Comparison of ENCODE assay signal across 10 mouse cellular contexts in the genomic region with DNA sequence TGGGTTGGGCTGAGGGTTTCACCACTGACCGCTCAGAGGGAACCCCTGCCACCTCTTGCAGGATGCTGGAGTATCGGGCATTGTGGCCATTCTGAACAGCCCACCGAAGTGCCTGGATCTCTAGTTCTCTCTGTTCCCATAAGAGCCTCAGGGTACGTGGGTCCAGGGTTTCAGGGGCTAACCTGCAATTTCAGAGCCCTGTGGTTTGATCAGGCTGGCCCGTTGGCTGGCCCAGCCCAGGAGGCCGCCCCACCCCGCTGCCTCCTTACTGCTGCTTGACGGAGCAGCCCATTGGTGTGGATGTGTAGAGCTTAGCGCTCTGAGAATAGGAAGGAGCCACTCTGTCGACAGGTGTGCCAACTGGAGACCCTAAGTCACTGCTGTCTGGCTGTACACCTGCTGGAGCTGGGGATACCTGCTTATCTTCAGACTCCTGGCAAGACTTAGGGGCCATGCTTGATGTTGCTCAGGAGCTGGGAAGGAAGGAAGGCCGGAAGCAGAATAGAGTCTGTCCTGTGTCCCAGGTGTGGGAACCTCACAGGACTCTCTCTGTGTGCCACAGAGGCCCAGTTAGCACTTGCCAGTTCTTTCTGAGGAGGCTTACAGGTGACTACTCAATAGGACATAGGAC. TPM values are rescaled to one million over a fixed set of nuclear protein-coding genes. Genes with fewer than 3 reads are reported as not detected.
DNase-seq lines count a peak whose midpoint lies in the region; ATAC-seq and TF ChIP-seq lines count a peak whose summit lies in the region.
"Had no signal": no experiment of that assay in that cellular context is flagged by ENCODE, and none has a peak within 500 bp of the region (broad histone marks: within the 10 kb centered on the region; RNA-seq: fewer than 3 reads in every experiment).

A gene (minus strand): TSS at position 476 of the 631 bp plus-strand sequence.

- intact Hi-C loops in left cerebral cortex, postnatal 25 days (cut with DNase I): no loop called here
- intact Hi-C loops in left cerebral cortex, adult 2 months (cut with DNase I): no loop called here

- H3K4me3 ChIP-seq in megakaryocyte, embryonic 14.5 days (replicated peaks): peak within 1 kb of the TSS; percentile 97
- H3K4me3 ChIP-seq in forebrain, embryonic 16.5 days (replicated peaks; ENCODE audit: low read length): peak within 1 kb of the TSS; percentile 61
- peak within 1 kb of the TSS; percentile 82 for H3K4me3 ChIP-seq in liver, embryonic 13.5 days (replicated peaks)
- peak within 1 kb of the TSS; percentile 86 for H3K4me3 ChIP-seq in testis, adult 2 months (ENCODE audit: control insufficient read depth, low read depth, low read length)
- no peak within 1 kb of the TSS for H3K4me3 ChIP-seq in left cerebral cortex, adult 2 months

- no peak for TF ChIP-seq POLR2A in testis, adult 2 months (IDR thresholded peaks at IDR 0.05; ENCODE audit: control insufficient read depth, low read depth, low read length)

- H3K9ac ChIP-seq in forebrain, embryonic 16.5 days (replicated peaks; ENCODE audit: low read depth, low read length): peak within 1 kb of the TSS; percentile 66
- H3K9ac ChIP-seq in liver, embryonic 13.5 days: peak within 1 kb of the TSS; percentile 78

- H3K9me3 ChIP-seq in megakaryocyte, embryonic 14.5 days: no peaks in the 10 kb centered on the region
- no peaks in the 10 kb centered on the region for H3K9me3 ChIP-seq in forebrain, embryonic 16.5 days (ENCODE audit: control insufficient read depth, low read length)
- no peaks in the 10 kb centered on the region for H3K9me3 ChIP-seq in liver, embryonic 13.5 days (replicated peaks)

- H3K4me1 ChIP-seq in megakaryocyte, embryonic 14.5 days: peaks cover 65% of the 10 kb centered on the region
- H3K4me1 ChIP-seq in forebrain, embryonic 16.5 days (replicated peaks; ENCODE audit: control insufficient read depth, insufficient read depth, low read length): peaks cover 14% of the 10 kb centered on the region
- peaks cover 96% of the 10 kb centered on the region for H3K4me1 ChIP-seq in liver, embryonic 13.5 days (replicated peaks)
- peaks cover 19% of the 10 kb centered on the region for H3K4me1 ChIP-seq in testis, adult 2 months (ENCODE audit: control insufficient read depth, insufficient read depth, low read length)

- no peak for ATAC-seq in megakaryocyte, adult 5-6 weeks (ENCODE audit: poor library complexity, severe bottlenecking)
- ATAC-seq in forebrain, embryonic 16.5 days: no peak
- no peak for ATAC-seq in liver, embryonic 13.5 days (ENCODE audit: low read depth)

- no peak for TF ChIP-seq CTCF in testis, adult 2 months (IDR thresholded peaks at IDR 0.05; ENCODE audit: control insufficient read depth, insufficient read depth, insufficient replicate concordance, low read depth, low read length)
- TF ChIP-seq CTCF in left cerebral cortex, adult 2 months (IDR thresholded peaks at IDR 0.05): no peak

- peaks cover 47% of the 10 kb centered on the region for H3K27me3 ChIP-seq in megakaryocyte, embryonic 14.5 days (replicated peaks)
- no peaks in the 10 kb centered on the region for H3K27me3 ChIP-seq in forebrain, embryonic 16.5 days (replicated peaks; ENCODE audit: control insufficient read depth, insufficient read depth, low read length)
- no peaks in the 10 kb centered on the region for H3K27me3 ChIP-seq in liver, embryonic 13.5 days
- no peaks in the 10 kb centered on the region for H3K27me3 ChIP-seq in testis, adult 2 months (ENCODE audit: control insufficient read depth, insufficient read depth, low read length)

- H3K4me2 ChIP-seq in forebrain, embryonic 16.5 days (ENCODE audit: low read length): peak within 1 kb of the TSS; percentile 96
- H3K4me2 ChIP-seq in liver, embryonic 13.5 days: peak within 1 kb of the TSS; percentile 100

- DNase-seq in liver, embryonic 13.5 days: no peak
- no peak for DNase-seq in left cerebral cortex, postnatal 25 days (ENCODE audit: low spot score in 2 of 2)
- DNase-seq in adrenal gland, postnatal 36 days: no peak
- DNase-seq in left cerebral cortex, adult 2 months (ENCODE audit: extremely low spot score in 1 of 2, low spot score in 2 of 2): no peak
- DNase-seq: right cerebral cortex, postnatal 25 days had no signal

- H3K27ac ChIP-seq in forebrain, embryonic 16.5 days (ENCODE audit: low read length): peak within 1 kb of the TSS; percentile 60
- peak within 1 kb of the TSS; percentile 93 for H3K27ac ChIP-seq in liver, embryonic 13.5 days
- peak within 1 kb of the TSS; percentile 10 for H3K27ac ChIP-seq in testis, adult 2 months (ENCODE audit: control insufficient read depth, insufficient read depth, low read depth, low read length)
- no peak within 1 kb of the TSS for H3K27ac ChIP-seq in left cerebral cortex, adult 2 months

- H3K36me3 ChIP-seq in megakaryocyte, embryonic 14.5 days (replicated peaks; ENCODE audit: low read length): peaks cover 20% of the 10 kb centered on the region
- no peaks in the 10 kb centered on the region for H3K36me3 ChIP-seq in forebrain, embryonic 16.5 days (ENCODE audit: control insufficient read depth, insufficient read depth)
- H3K36me3 ChIP-seq in liver, embryonic 13.5 days: peaks cover 17% of the 10 kb centered on the region
- no peaks in the 10 kb centered on the region for H3K36me3 ChIP-seq in testis, adult 2 months (ENCODE audit: control insufficient read depth, insufficient read depth, low read length)

- 92% methylated on average over 11 of the region's 11 CpGs for WGBS in forebrain, embryonic 16.5 days
- WGBS in liver, embryonic 13.5 days (ENCODE audit: insufficient replicate concordance): 83% methylated on average over 11 of the region's 11 CpGs

RNA-seq across cellular contexts. Expression of the gene that starts here (rescaled TPM):
- 0.57 TPM in 1 of 2 replicates, not detected in the other for polyA plus RNA-seq in megakaryocyte, embryonic 14.5 days (2012; ENCODE audit: insufficient read depth, low replicate concordance)
- 0.36 TPM in 1 of 2 replicates, not detected in the other for total RNA-seq in megakaryocyte, adult 5-6 weeks (2015)
- total RNA-seq in megakaryocyte, adult 5-6 weeks (2017): 0.04 TPM in 1 of 2 replicates, not detected in the other
- polyA plus RNA-seq in forebrain, embryonic 16.5 days (2015; fragmentation: Nextera tagmentation; extraction: Ambion mirVana): 0.76 and 1.2 TPM in 2 replicates
- polyA plus RNA-seq in liver, embryonic 13.5 days (2015; fragmentation: Nextera tagmentation; extraction: Ambion mirVana): 0.59 and 0.71 TPM in 2 replicates
- polyA plus RNA-seq in testis, adult 2 months (2012; rRNA removed): 216 and 222 TPM in 2 replicates
- total RNA-seq in left cerebral cortex, postnatal 25 days (2021): not detected
- under 1 TPM; 0.13 TPM for total RNA-seq in adrenal gland, postnatal 36 days (2021)
- not detected for total RNA-seq in left cerebral cortex, adult 2 months (2021)
- total RNA-seq: layer of hippocampus, postnatal 14 days had no signal

Comparison
In these comparisons a context has a peak if more than half of its experiments do, and no peak if none do; other contexts are left out.
1. RNA of the gene that starts here (polyA plus RNA-seq): 216 to 222 TPM in testis, adult 2 months; 0.76 to 1.2 TPM in forebrain, embryonic 16.5 days, 0.59 to 0.71 TPM in liver, embryonic 13.5 days and 0.57 TPM in megakaryocyte, embryonic 14.5 days; every median in the first group is over 10 times any median in the second.